Mouse (Mus musculus): ENCODE data around the gene Ccdc157.
"Not testable (repeated sequence)": the region's sequence is repeated elsewhere in the genome, so short reads cannot be mapped to it uniquely, and the experiment has no call there.

Ccdc157 gene

DNA sequence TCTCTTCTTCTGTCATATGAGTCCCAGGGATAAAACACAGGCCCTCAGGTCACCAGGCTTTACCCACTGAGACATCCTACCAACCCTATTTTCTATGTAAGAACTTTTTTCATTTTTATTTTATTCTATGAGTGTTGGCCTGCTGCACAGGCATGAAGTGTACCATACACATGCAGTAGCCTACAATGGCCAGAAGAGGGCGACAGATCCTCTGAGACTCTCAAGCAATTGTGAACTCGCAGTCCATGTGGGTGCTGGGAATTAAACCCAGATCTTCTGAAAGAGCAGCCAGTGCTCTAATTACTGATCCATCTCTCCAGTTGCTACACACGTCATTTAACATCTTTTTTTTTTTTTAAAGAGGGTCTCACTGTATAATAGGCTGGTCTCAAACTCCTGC lies 26.6 kb downstream of the Ccdc157 start:
- DNase-seq (ENCODE audit: low spot score in 2 of 2), result no peak

DNA sequence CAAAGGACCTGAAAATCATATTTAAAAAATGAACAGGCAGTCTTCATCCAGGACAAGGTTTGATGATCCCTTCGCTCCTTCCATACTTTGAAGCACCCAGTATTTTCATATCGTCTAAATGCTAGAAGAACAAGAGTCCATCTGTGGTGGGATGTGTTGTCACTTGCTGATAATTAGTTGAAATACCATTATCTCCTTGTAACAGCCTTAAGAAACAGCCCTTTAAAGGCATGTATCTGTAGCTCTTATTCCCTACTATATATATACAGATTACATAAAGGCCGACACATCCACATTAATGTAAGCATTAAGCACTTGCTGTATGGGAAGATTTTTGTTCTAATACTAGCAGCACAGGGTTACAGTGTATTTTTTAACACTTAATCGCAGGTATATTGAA lies 31.6 kb downstream of the Ccdc157 start:
- not testable (repeated sequence) for DNase-seq (ENCODE audit: low spot score in 2 of 2)

GRCm38 (mm10) chr11:4127059-4127458 lies 33.0 kb downstream of the Ccdc157 start:
- no peak for DNase-seq (ENCODE audit: low spot score in 2 of 2)

DNA sequence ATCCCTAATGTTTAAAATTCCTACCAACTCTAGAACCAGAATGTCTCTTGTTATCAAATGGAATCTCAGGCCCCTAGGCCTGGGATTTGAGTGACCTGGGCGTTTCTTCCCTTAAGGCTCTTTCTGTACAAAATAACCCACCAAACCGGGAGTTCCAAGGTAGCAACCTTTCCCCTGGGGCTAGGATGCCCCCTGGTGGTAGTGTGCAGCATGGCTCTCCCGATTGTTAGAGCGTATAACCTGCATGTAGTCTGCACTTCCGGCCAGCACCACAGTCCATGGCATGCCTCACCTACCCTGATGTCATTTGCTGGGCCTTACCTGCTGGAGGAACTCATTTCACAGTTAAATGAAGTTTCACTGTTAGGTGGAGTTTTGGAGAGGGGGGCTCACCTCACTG lies 36.2 kb downstream of the Ccdc157 start:
- DNase-seq (ENCODE audit: low spot score in 2 of 2), result no peak

DNA sequence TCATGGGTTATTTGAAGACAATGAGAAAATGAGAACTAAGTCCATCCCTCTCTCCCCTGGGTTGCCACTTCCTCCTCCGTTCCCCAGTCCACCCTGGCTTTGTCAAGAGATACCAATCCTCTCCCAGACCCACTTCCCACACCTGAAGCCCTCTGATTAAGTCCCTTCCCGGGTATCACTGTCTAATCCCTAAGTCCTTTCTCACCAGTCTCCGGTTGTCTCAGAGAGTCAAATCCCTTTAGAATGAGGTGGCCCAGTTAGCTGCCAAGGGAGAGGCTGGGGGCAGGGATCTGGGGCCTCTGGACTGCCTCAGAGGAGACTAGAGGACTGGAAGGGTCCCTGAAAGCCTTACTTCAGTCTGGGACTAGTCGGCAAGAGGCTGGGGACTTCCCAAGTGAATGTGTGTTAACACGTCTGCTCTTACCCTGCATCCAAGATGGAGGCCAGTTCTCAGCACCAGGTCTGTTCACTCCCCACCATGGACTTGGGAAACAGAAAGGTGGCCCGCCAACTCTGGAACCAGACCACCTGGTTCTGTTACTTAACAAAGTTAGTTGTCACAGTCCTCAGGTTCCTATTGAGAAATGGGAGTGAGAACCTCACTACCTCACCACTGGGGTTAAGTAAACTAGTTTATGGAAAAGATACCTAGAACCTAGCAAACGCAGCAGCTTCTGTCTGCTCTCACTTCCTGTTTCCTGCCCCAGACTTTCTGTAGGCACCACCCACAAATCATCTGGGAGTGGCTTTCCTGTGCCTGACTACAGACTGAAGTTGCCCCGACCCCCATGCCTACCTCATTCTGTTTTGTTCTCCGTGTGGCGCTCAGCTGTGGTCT lies 37.1 kb downstream of the Ccdc157 start, which contains the start of gene Sec14l2:
TSS of gene Sec14l2 (minus strand) at position 674 of the 838 bp plus-strand sequence.
- no peak for DNase-seq (ENCODE audit: low spot score in 2 of 2)

DNA sequence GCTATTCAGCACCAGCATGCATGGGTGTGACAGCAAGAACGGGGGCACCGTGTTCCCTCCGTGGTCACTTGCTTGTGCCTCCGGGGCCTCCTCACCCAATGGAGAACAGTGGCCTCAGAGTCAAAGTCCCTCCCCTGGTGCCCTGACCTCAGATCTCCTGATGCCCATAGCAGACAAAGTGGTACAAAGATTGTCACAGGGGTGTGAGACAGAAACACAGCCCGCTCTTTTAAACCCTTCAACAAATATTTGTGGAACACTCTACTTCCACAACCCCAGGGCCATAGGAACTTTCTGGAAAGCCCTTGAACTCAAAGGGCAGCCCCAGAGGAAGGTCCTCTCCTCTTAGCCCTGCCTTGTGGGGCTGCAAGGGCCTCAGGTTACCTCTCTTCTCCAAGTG lies 37.9 kb downstream of the Ccdc157 start:
- no peak for DNase-seq (ENCODE audit: low spot score in 2 of 2)

DNA sequence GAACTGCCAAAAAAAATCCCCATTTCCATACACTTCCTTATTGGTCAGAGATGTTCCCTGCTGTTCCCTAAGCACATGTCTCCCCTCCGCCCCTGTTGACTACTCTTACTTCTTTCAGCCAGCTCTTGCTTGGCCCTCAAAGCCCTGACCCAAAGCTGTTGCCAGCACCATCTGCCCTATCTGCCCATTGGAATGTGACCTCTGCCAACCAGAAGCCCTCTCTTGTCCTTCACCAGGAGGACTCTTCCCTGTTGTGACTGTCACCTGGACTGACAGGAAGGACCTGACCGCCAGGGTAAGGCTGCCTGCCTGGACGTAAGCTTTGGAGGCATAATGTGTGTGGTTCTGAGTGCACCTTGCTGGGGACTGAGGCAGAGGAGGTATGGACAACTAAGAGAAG lies 38.4 kb downstream of the Ccdc157 start:
- DNase-seq (ENCODE audit: low spot score in 2 of 2), result no peak

- no peak for DNase-seq (ENCODE audit: low spot score in 2 of 2)
These were observed 40.5 kb downstream of the Ccdc157 start for GRCm38 (mm10) chr11:4119635-4120034.

DNA sequence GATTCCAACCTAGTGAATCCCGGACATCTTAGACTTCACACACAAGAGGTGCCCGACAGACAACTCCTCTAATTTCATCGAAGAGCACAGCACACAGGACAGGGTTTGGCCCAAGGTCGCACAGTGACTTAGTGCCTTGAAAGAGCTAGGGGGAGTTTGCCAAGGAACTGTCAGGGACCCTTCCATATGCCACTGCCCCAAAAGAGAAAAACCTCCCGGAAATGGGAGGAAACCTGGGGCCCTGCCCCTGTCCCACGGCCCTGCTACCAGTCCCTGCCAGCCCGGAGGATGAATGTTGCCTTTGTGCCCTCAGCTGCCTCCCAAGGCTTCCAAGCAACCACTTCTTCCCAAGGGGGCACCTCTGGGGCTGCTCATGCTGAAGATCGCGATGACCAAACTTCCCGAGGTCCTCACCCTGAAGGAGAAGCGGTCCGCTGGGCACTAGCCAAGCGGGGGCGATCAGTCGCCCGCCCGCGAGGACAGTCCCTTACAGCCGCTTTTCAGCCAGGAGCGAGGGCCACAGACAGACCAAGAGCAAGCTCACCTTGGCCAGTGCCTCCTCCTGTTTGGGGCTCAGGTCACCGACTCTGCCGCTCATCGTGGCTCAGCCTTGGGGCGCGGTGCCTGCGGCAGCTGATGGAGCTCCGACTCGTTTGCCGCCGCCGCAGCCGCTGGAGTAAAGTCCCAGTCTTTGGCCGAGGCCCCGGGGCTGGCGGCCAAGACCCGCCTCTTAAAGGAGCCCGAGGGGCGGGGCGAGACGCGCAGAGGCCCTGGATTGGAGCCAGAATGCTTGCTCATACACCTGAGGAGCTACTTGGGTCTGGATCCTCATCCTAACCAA lies 41.8 kb downstream of the Ccdc157 start:
- peak; percentile 73 to 76 for DNase-seq (ENCODE audit: low spot score in 2 of 2)

GRCm38 (mm10) chr11:4117372-4118071 lies 42.6 kb downstream of the Ccdc157 start:
- no peak for DNase-seq (ENCODE audit: low spot score in 2 of 2)

GRCm38 (mm10) chr11:4116458-4117141 lies 43.5 kb downstream of the Ccdc157 start:
- DNase-seq (ENCODE audit: low spot score in 2 of 2), result peak in 1 of 2 experiments; percentile 65

DNA sequence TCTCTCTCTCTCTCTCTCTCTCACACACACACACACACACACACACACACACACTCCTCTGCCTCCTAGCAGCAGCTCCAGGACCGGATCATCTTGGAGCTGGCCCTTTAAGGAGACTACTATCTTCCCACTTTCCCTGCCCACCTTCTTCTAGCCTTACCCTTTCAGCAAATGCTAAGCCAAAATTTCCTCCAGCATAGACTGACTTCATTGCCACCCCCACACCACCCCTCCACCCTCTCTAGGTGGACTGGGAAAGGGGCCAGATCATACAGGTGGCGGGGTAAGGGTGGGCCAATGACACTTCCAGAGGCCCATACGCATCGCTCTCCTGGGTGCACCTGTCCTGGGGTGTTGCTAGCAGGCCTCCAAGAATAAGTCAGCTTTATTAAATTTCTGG lies 44.7 kb downstream of the Ccdc157 start:
- no peak for DNase-seq (ENCODE audit: low spot score in 2 of 2)

DNA sequence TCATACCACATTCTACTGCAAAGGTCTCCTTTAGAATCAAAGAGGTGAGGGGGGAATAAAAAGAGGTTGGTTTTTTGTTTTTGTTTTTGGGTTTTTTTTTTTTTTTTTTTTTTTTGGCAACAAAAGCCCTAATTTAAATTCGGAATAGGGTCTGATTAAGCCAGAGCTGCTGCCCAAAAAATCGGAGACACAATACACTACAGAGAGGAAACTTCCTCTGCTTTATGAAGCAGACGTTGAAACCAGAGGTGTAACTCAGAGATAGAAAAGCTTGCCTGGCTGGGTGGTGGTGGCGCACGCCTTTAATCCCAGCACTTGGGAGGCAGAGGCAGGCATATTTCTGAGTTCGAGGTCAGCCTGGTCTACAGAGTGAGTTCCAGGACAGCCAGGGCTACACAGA lies 45.6 kb downstream of the Ccdc157 start:
- not testable (repeated sequence) for DNase-seq (ENCODE audit: low spot score in 2 of 2)

DNA sequence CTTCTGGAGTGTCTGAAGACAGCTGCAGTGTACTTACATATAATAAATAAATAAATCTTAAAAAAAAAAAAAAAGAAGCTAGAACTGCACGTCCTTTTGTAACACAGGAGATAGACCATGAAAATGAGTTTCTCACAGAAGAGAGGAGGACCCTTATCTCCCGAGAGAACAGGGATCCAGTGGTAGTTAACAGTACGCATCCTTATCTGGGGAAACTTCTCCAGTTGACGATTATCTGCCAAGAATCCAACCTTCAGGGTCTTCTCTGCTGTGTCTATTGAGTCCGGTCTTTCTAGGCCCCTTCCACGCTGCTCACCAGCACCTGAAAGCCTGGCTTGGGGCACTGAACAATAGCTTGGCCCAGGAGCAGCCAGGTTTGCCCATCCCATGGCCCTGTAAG lies 46.1 kb downstream of the Ccdc157 start:
- no peak for DNase-seq (ENCODE audit: low spot score in 2 of 2)

- no peak for DNase-seq (ENCODE audit: low spot score in 2 of 2)
These were observed 46.6 kb downstream of the Ccdc157 start for GRCm38 (mm10) chr11:4113496-4113895.

DNA sequence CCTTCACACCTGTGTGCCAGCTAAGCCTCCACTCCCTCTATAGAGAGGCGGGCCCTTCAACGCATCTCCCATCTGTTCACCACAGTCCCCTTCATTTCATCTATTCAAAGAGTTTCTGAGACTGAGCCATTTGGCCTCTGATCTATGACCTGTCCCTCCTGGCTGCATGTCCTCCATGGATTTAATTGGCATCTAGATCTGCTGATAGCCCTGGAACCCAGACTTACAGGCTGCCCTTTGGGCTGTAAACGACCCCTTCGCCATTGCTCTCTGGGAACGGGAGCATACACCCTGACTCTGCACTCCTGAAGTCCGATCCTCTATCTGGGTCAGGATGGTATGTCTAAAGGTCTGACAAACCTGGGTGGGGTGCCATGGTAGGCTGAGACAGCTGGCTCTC lies 47.2 kb downstream of the Ccdc157 start:
- DNase-seq (ENCODE audit: low spot score in 2 of 2), result no peak

- DNase-seq (ENCODE audit: low spot score in 2 of 2), result no peak
These were observed 48.1 kb downstream of the Ccdc157 start for GRCm38 (mm10) chr11:4112033-4112432.

GRCm38 (mm10) chr11:4108691-4109090 lies 51.4 kb downstream of the Ccdc157 start:
- DNase-seq (ENCODE audit: low spot score in 2 of 2), result no peak

DNA sequence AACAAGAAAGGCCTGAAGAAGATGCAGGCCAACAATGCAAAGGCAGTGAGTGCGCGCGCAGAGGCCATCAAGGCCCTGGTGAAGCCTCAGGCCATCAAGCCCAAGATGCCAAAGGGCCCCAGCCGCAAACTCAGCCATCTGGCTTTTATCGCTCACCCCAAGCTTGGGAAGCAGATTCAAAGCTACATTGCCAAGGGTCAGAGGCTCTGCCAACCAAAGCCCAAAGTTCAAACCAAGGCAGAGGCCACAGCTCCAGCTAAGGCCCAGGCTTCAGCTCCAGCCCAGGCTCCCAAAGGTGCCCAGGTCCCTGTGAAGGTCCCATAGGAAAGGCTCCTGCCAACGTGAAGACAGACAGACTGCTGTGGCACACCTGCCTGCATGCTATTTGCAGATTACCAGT lies 52.2 kb downstream of the Ccdc157 start:
- DNase-seq (ENCODE audit: low spot score in 2 of 2), result not testable (repeated sequence)

DNA sequence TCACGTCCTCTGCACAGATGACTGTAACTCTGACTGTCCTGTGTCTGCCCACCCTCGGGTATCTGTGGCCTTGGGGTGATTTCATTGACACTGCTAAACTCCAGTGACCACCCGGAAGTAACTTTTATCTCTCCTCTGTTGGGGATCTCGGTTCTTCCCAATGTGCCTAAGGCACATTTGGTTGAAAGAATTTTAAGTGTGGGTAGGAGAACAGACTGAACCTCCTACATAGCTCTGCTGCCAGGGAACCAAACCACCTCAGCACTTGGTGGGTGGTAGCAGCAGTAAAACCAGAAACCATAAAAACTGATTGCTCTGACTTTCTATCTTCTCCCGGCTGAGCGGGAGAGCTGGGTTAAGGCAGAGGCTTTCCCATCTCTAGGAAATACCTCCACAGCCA lies 54.6 kb downstream of the Ccdc157 start:
- peak; percentile 63 to 74 for DNase-seq (ENCODE audit: low spot score in 2 of 2)

- DNase-seq (ENCODE audit: low spot score in 2 of 2), result no peak
These were observed 55.1 kb downstream of the Ccdc157 start for GRCm38 (mm10) chr11:4104989-4105388.

GRCm38 (mm10) chr11:4103522-4103921 lies 56.6 kb downstream of the Ccdc157 start:
- no peak for DNase-seq (ENCODE audit: low spot score in 2 of 2)
